Mouse (Mus musculus): ENCODE measurements around the gene Gm45261. TPM values are rescaled to one million over a fixed set of nuclear protein-coding genes. Genes with fewer than 3 reads are reported as not detected.

The Gm45261 gene
- not detected in 2 replicates for polyA plus RNA-seq (2015; fragmentation: Nextera tagmentation; extraction: Ambion mirVana)

DNA sequence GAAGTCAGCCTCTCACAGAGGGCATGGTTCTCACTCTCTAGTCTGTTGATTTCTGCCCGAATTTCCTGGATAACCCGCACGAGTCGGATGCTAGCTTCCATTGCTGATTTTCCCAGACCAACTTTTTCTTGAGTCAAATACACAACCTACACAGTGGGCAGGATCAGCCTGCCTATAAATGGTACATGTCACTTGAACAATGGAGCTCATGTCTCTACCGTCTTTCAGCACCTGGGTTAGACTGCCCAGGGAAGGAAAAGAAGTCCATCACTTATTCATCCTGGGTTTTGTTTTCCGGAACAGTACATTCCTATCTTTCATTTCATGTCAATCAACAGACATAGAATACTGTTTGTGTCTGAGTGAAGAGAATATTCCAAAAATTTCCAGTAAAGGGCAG lies at the start of gene Gm45261:
Gm45261 (minus strand) TSS at position 101 of the 400 bp plus-strand sequence.
- H3K4me2 ChIP-seq (ENCODE audit: low read length), result no peak within 1 kb of the TSS
- no peaks in the 10 kb centered on the region for H3K9me3 ChIP-seq (replicated peaks; ENCODE audit: low read length)
- DNase-seq (ENCODE audit: low spot score), result no peak
- no peak for ATAC-seq (replicated peaks; ENCODE audit: low FRiP score, low read depth)
- H3K4me3 ChIP-seq (replicated peaks; ENCODE audit: low read depth, low read length), result no peak within 1 kb of the TSS
- no peaks in the 10 kb centered on the region for H3K4me1 ChIP-seq (replicated peaks; ENCODE audit: insufficient read depth, low read length)
- no peak within 1 kb of the TSS for H3K9ac ChIP-seq (ENCODE audit: low read depth, low read length)
- 88% methylated on average over 6 of the region's 6 CpGs for WGBS
- no peak within 1 kb of the TSS for H3K27ac ChIP-seq
- TF ChIP-seq CTCF (IDR thresholded peaks at IDR 0.05; ENCODE audit: low read depth), result no peak
- no peaks in the 10 kb centered on the region for H3K27me3 ChIP-seq (ENCODE audit: insufficient read depth, low read length)
- no peaks in the 10 kb centered on the region for H3K36me3 ChIP-seq (ENCODE audit: insufficient read depth, low read length)

DNA sequence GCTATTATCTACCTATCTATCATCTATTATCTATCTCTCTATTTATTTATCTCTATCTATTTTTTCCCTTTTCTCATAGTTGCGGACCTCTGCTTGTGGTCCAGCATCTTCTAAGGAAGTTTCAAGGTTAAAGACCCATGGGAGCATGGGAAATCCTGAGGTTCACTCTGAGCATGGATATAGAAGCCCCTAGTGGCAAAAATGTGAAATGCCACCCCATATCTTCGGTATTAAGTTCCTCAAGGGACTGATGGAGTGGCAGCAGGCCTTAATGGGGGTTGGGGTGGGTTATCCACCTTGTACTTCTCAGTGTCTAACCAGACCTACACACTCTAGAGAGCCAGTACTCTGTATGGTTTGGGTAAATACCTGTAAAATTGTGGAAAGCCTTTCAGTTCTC lies 43.5 kb upstream of the Gm45261 start:
- Histone ChIP-seq H3K4me2 (ENCODE audit: low read length) (no peak overlapping the region), H3K36me3 (ENCODE audit: insufficient read depth, low read length) (no peaks in the 10 kb centered on the region), H3K27ac (no peak overlapping the region), H3K9me3 (replicated peaks; ENCODE audit: low read length) (no peaks in the 10 kb centered on the region), H3K9ac (ENCODE audit: low read depth, low read length) (no peak overlapping the region), H3K4me1 (replicated peaks; ENCODE audit: insufficient read depth, low read length) (no peaks in the 10 kb centered on the region), H3K27me3 (ENCODE audit: insufficient read depth, low read length) (no peaks in the 10 kb centered on the region), H3K4me3 (replicated peaks; ENCODE audit: low read depth, low read length) (no peak overlapping the region)
- TF ChIP-seq CTCF (IDR thresholded peaks at IDR 0.05; ENCODE audit: low read depth), result peak; percentile 54
- DNase-seq (ENCODE audit: low spot score) (peak; percentile 24), ATAC-seq (replicated peaks; ENCODE audit: low FRiP score, low read depth) (no peak)
- 84% methylated on average over 2 of the region's 2 CpGs for WGBS

DNA sequence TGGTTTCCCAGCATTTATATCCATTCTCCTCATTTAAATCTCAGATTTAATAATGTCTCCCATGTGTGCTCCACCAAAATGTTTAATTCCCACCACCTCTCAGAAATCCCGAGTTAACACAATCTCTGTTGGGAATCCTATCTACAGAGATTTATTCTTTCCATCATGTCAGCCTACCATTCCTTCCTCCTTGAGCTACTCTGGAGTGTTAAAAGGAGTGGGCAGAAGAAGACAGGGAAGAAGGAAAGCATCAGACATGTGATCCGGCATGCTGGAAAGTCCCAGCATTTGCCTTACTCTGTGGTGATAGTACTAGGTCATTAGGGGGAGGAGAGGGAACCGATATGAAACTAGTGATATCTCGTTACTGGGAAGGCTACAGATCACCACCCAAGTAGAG lies 42.8 kb upstream of the Gm45261 start:
- H3K4me1 ChIP-seq (replicated peaks; ENCODE audit: insufficient read depth, low read length), result no peaks in the 10 kb centered on the region

DNA sequence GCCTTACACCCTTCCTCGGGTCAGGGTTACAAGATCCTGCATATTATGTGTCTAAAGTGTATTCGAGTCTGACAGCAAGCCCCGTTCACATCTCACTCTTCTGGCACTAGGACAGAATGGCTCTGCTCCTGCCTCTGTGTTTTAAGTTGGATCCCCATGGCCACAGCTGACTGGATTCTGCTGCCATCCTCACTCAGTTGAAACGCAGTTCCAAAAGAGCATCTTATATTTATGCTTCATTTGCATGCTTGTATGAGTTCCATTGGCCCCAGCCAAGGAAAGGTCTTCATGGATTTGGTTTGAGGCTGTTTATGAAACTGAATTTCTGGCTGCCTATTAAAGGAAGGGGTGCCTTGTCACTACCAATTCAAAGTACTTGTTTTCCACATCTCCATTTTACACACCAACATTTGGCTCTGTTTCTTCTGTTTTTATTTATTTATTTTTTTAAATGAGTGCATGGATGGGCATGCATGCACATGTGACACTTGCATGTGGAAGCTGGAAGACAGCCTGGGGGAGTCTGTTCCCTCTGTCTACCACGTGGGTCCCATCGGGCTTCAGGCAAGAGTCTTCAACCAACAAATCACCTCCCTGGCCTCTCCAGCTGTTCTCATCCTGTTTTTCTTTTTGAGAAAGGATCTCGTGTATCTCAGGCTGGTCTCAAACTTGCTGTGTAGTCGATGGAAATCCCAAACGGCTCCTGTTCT lies 41.4 kb upstream of the Gm45261 start:
- no peak for TF ChIP-seq CTCF (IDR thresholded peaks at IDR 0.05; ENCODE audit: low read depth)
- ATAC-seq (replicated peaks; ENCODE audit: low FRiP score, low read depth), result no peak
- no peaks in the 10 kb centered on the region for H3K4me1 ChIP-seq (replicated peaks; ENCODE audit: insufficient read depth, low read length)
- no peaks in the 10 kb centered on the region for H3K36me3 ChIP-seq (ENCODE audit: insufficient read depth, low read length)
- H3K4me3 ChIP-seq (replicated peaks; ENCODE audit: low read depth, low read length), result no peak overlapping the region
- H3K9ac ChIP-seq (ENCODE audit: low read depth, low read length), result no peak overlapping the region
- WGBS, result 70% methylated on average over 9 of the region's 9 CpGs
- H3K9me3 ChIP-seq (replicated peaks; ENCODE audit: low read length), result no peaks in the 10 kb centered on the region
- no peaks in the 10 kb centered on the region for H3K27me3 ChIP-seq (ENCODE audit: insufficient read depth, low read length)
- no peak overlapping the region for H3K27ac ChIP-seq
- no peak for DNase-seq (ENCODE audit: low spot score)
- no peak overlapping the region for H3K4me2 ChIP-seq (ENCODE audit: low read length)

More for the DNA sequence above, 42.8 kb upstream of the Gm45261 start:
- no peak overlapping the region for H3K4me3 ChIP-seq (replicated peaks; ENCODE audit: low read depth, low read length)
- no peaks in the 10 kb centered on the region for H3K9me3 ChIP-seq (replicated peaks; ENCODE audit: low read length)
- WGBS, result 67% methylated on average over 4 of the region's 4 CpGs
- DNase-seq (ENCODE audit: low spot score) (no peak), ATAC-seq (replicated peaks; ENCODE audit: low FRiP score, low read depth) (no peak)
- H3K27ac ChIP-seq, result no peak overlapping the region
- no peak for TF ChIP-seq CTCF (IDR thresholded peaks at IDR 0.05; ENCODE audit: low read depth)
- no peak overlapping the region for H3K4me2 ChIP-seq (ENCODE audit: low read length)
- no peaks in the 10 kb centered on the region for H3K36me3 ChIP-seq (ENCODE audit: insufficient read depth, low read length)
- H3K9ac ChIP-seq (ENCODE audit: low read depth, low read length), result no peak overlapping the region
- no peaks in the 10 kb centered on the region for H3K27me3 ChIP-seq (ENCODE audit: insufficient read depth, low read length)

DNA sequence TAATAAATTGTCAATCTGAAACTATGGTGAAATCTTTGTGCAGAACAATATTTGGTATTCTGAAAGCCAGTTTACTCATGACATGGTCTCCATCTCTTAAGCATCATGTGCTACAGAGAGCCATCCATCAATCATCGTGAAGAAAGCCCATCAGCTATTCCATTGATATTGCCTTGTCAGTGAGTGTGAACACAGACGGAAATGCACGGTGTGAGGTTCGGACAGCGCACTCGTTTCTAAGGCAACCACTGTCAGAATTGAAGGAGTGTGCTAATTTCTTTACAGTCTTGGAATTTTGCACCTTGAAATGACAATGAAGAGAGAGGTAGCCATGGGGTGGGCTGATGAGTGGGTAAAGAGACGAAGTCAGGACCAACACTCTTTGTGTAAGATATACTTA lies 38.0 kb upstream of the Gm45261 start:
- H3K4me3 ChIP-seq (replicated peaks; ENCODE audit: low read depth, low read length), result no peak overlapping the region
- TF ChIP-seq CTCF (IDR thresholded peaks at IDR 0.05; ENCODE audit: low read depth), result no peak
- no peaks in the 10 kb centered on the region for H3K36me3 ChIP-seq (ENCODE audit: insufficient read depth, low read length)
- H3K27me3 ChIP-seq (ENCODE audit: insufficient read depth, low read length), result no peaks in the 10 kb centered on the region
- H3K4me2 ChIP-seq (ENCODE audit: low read length), result no peak overlapping the region
- ATAC-seq (replicated peaks; ENCODE audit: low FRiP score, low read depth) (no peak), DNase-seq (ENCODE audit: low spot score) (no peak)
- H3K9ac ChIP-seq (ENCODE audit: low read depth, low read length), result no peak overlapping the region
- H3K9me3 ChIP-seq (replicated peaks; ENCODE audit: low read length), result no peaks in the 10 kb centered on the region
- H3K27ac ChIP-seq, result no peak overlapping the region
- no peaks in the 10 kb centered on the region for H3K4me1 ChIP-seq (replicated peaks; ENCODE audit: insufficient read depth, low read length)
- 72% methylated on average over 7 of the region's 7 CpGs for WGBS

DNA sequence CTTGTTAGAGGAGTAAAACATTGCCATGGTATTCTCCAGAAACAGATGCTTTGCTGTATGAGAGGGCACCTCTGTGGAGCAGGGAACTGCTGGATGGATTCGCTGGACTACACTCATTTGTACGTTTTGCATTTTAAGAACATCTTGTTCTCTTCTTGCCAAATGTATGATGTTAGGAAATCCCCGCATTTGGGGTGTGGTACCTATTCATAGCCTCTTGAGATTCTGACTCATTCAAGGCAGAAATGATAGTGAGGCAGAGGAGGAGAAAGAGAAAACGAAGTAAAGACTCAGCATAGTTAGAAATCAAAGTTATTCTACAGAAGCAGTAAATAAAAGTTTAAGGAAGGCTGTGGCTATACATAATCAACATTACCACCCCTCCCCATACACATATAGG lies 35.1 kb upstream of the Gm45261 start:
- H3K36me3 ChIP-seq (ENCODE audit: insufficient read depth, low read length), result no peaks in the 10 kb centered on the region
- no peak for DNase-seq (ENCODE audit: low spot score)
- H3K27ac ChIP-seq, result no peak overlapping the region
- TF ChIP-seq CTCF (IDR thresholded peaks at IDR 0.05; ENCODE audit: low read depth), result no peak
- H3K27me3 ChIP-seq (ENCODE audit: insufficient read depth, low read length), result no peaks in the 10 kb centered on the region
- H3K4me3 ChIP-seq (replicated peaks; ENCODE audit: low read depth, low read length), result no peak overlapping the region
- H3K9ac ChIP-seq (ENCODE audit: low read depth, low read length), result no peak overlapping the region
- ATAC-seq (replicated peaks; ENCODE audit: low FRiP score, low read depth), result no peak
- H3K4me2 ChIP-seq (ENCODE audit: low read length), result no peak overlapping the region
- H3K9me3 ChIP-seq (replicated peaks; ENCODE audit: low read length), result no peaks in the 10 kb centered on the region
- WGBS, result 88% methylated on average over 4 of the region's 4 CpGs
- no peaks in the 10 kb centered on the region for H3K4me1 ChIP-seq (replicated peaks; ENCODE audit: insufficient read depth, low read length)

DNA sequence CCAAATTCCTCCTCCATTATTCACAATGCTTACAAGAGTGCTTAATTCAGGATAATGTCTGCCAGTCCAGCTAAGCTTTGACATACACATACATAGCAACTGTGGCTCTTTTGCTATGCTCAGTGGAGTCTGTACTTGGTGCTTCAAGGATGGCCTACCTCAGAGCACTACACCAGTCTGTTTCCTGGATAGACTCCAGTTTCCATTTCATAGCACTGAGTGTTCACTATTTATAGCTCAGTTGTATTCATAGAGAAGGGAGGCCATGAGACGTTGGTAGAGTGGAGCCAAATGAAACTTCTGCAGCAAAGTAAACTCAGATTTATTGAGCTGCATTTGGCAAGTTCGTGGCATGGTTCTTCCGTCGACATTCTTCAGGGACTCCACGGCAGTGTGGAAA lies 22.2 kb upstream of the Gm45261 start:
- TF ChIP-seq CTCF (IDR thresholded peaks at IDR 0.05; ENCODE audit: low read depth), result no peak
- Histone ChIP-seq H3K27me3 (ENCODE audit: insufficient read depth, low read length) (no peaks in the 10 kb centered on the region), H3K4me1 (replicated peaks; ENCODE audit: insufficient read depth, low read length) (no peaks in the 10 kb centered on the region), H3K4me2 (ENCODE audit: low read length) (no peak overlapping the region), H3K36me3 (ENCODE audit: insufficient read depth, low read length) (no peaks in the 10 kb centered on the region), H3K4me3 (replicated peaks; ENCODE audit: low read depth, low read length) (no peak overlapping the region), H3K9ac (ENCODE audit: low read depth, low read length) (no peak overlapping the region), H3K9me3 (replicated peaks; ENCODE audit: low read length) (no peaks in the 10 kb centered on the region), H3K27ac (no peak overlapping the region)
- whole genome bisulfite sequencing, result 72% methylated on average over 5 of the region's 5 CpGs
- ATAC-seq (replicated peaks; ENCODE audit: low FRiP score, low read depth), result no peak
- DNase-seq (ENCODE audit: low spot score), result no peak
